Mouse (Mus musculus): ENCODE measurements around the gene Gdf1. TPM values are rescaled to one million over a fixed set of nuclear protein-coding genes. Genes with fewer than 3 reads are reported as not detected.

Gdf1 gene
- total and polyA plus RNA-seq, 2 experiments from 2014 or later = 5.3 to 6.0 TPM

- H3K36me3 ChIP-seq (ENCODE audit: insufficient read depth, low read length) = 0 out of 2 replicates have a peak, but pooled peaks cover 5% of the 10 kb centered on the region
- no peaks in the 10 kb centered on the region for H3K27me3 ChIP-seq (ENCODE audit: insufficient read depth, low read length)
- no peak overlapping the region for H3K27ac ChIP-seq
- no peak for ATAC-seq
- H3K4me3 ChIP-seq (ENCODE audit: low read length) = peak overlapping the region; percentile 100
- peak overlapping the region; percentile 100 for H3K4me2 ChIP-seq (ENCODE audit: low read depth, low read length)
- H3K9me3 ChIP-seq (ENCODE audit: low read length) = no peaks in the 10 kb centered on the region
- H3K9ac ChIP-seq (replicated peaks; ENCODE audit: low read length) = peak overlapping the region; percentile 97
- 48% methylated on average over 15 of the region's 15 CpGs for WGBS
- DNase-seq (ENCODE audit: low spot score) = no peak
- peaks cover 22% of the 10 kb centered on the region for H3K4me1 ChIP-seq (ENCODE audit: insufficient read depth, low read length)
- TF ChIP-seq CTCF (IDR thresholded peaks at IDR 0.05; ENCODE audit: low read depth) = no peak
Measured at GRCm38 (mm10) chr8:70351035-70351999, 21.7 kb downstream of the Gdf1 start.

- Histone ChIP-seq H3K4me3 (ENCODE audit: low read length) (peak overlapping the region; percentile 100), H3K36me3 (ENCODE audit: insufficient read depth, low read length) (0 out of 2 replicates have a peak, but pooled peaks cover 5% of the 10 kb centered on the region), H3K27ac (peak overlapping the region; percentile 93; the same call in 1 of the 2 replicates), H3K9me3 (ENCODE audit: low read length) (no peaks in the 10 kb centered on the region), H3K27me3 (ENCODE audit: insufficient read depth, low read length) (no peaks in the 10 kb centered on the region), H3K4me2 (ENCODE audit: low read depth, low read length) (peak overlapping the region; percentile 100), H3K4me1 (ENCODE audit: insufficient read depth, low read length) (peaks cover 22% of the 10 kb centered on the region), H3K9ac (replicated peaks; ENCODE audit: low read length) (peak overlapping the region; percentile 97)
- no peak for TF ChIP-seq CTCF (IDR thresholded peaks at IDR 0.05; ENCODE audit: low read depth)
- DNase-seq (ENCODE audit: low spot score) (no peak), ATAC-seq (no peak)
- WGBS = 18% methylated on average over 3 of the region's 3 CpGs
Measured at GRCm38 (mm10) chr8:70352000-70352384, 22.4 kb downstream of the Gdf1 start.

- Histone ChIP-seq H3K36me3 (ENCODE audit: insufficient read depth, low read length) (0 out of 2 replicates have a peak, but pooled peaks cover 5% of the 10 kb centered on the region), H3K4me2 (ENCODE audit: low read depth, low read length) (peak overlapping the region; percentile 100), H3K4me1 (ENCODE audit: insufficient read depth, low read length) (peaks cover 22% of the 10 kb centered on the region), H3K27me3 (ENCODE audit: insufficient read depth, low read length) (no peaks in the 10 kb centered on the region), H3K4me3 (ENCODE audit: low read length) (peak overlapping the region; percentile 100), H3K9me3 (ENCODE audit: low read length) (no peaks in the 10 kb centered on the region), H3K27ac (peak overlapping the region; percentile 93), H3K9ac (replicated peaks; ENCODE audit: low read length) (peak overlapping the region; percentile 97)
- no peak for TF ChIP-seq CTCF (IDR thresholded peaks at IDR 0.05; ENCODE audit: low read depth)
- ATAC-seq (peak; percentile 52), DNase-seq (ENCODE audit: low spot score) (peak; percentile 46)
- WGBS = 3% methylated on average over 45 of the region's 64 CpGs
Measured at GRCm38 (mm10) chr8:70352657-70353151, 23.1 kb downstream of the Gdf1 start.

GRCm38 (mm10) chr8:70353194-70353817 is 23.7 kb downstream of the Gdf1 start, which contains the start of gene Upf1:
Gene Upf1 (minus strand): TSS chr8:70353278.
- H3K4me1 ChIP-seq (ENCODE audit: insufficient read depth, low read length) = peaks cover 22% of the 10 kb centered on the region
- peak within 1 kb of the TSS; percentile 93 for H3K27ac ChIP-seq
- no peaks in the 10 kb centered on the region for H3K27me3 ChIP-seq (ENCODE audit: insufficient read depth, low read length)
- H3K9ac ChIP-seq (replicated peaks; ENCODE audit: low read length) = peak within 1 kb of the TSS; percentile 97
- H3K4me2 ChIP-seq (ENCODE audit: low read depth, low read length) = peak within 1 kb of the TSS; percentile 100
- WGBS = under 1% methylated on average over 68 of the region's 69 CpGs
- H3K4me3 ChIP-seq (ENCODE audit: low read length) = peak within 1 kb of the TSS; percentile 100
- DNase-seq (ENCODE audit: low spot score) (peak; percentile 100), ATAC-seq (peak; percentile 89)
- no peaks in the 10 kb centered on the region for H3K9me3 ChIP-seq (ENCODE audit: low read length)
- TF ChIP-seq CTCF (IDR thresholded peaks at IDR 0.05; ENCODE audit: low read depth) = no peak
- 0 out of 2 replicates have a peak, but pooled peaks cover 5% of the 10 kb centered on the region for H3K36me3 ChIP-seq (ENCODE audit: insufficient read depth, low read length)

- Histone ChIP-seq H3K4me1 (ENCODE audit: insufficient read depth, low read length) (peaks cover 22% of the 10 kb centered on the region), H3K27me3 (ENCODE audit: insufficient read depth, low read length) (no peaks in the 10 kb centered on the region), H3K27ac (peak overlapping the region; percentile 93), H3K36me3 (ENCODE audit: insufficient read depth, low read length) (0 out of 2 replicates have a peak, but pooled peaks cover 3% of the 10 kb centered on the region), H3K4me2 (ENCODE audit: low read depth, low read length) (peak overlapping the region; percentile 100), H3K9ac (replicated peaks; ENCODE audit: low read length) (peak overlapping the region; percentile 97), H3K4me3 (ENCODE audit: low read length) (peak overlapping the region; percentile 100), H3K9me3 (ENCODE audit: low read length) (no peaks in the 10 kb centered on the region)
- 65% methylated on average over 4 of the region's 4 CpGs for WGBS
- no peak for ATAC-seq
- no peak for TF ChIP-seq CTCF (IDR thresholded peaks at IDR 0.05; ENCODE audit: low read depth)
- DNase-seq (ENCODE audit: low spot score) = no peak
Measured at GRCm38 (mm10) chr8:70354004-70354403, 24.4 kb downstream of the Gdf1 start.

GRCm38 (mm10) chr8:70356111-70356510 is 26.5 kb downstream of the Gdf1 start:
- H3K4me3 ChIP-seq (ENCODE audit: low read length) = no peak overlapping the region
- H3K27ac ChIP-seq = no peak overlapping the region
- no peak for ATAC-seq
- no peak for TF ChIP-seq CTCF (IDR thresholded peaks at IDR 0.05; ENCODE audit: low read depth)
- H3K27me3 ChIP-seq (ENCODE audit: insufficient read depth, low read length) = no peaks in the 10 kb centered on the region
- no peaks in the 10 kb centered on the region for H3K36me3 ChIP-seq (ENCODE audit: insufficient read depth, low read length)
- H3K4me2 ChIP-seq (ENCODE audit: low read depth, low read length) = no peak overlapping the region
- no peaks in the 10 kb centered on the region for H3K9me3 ChIP-seq (ENCODE audit: low read length)
- 71% methylated on average over 1 of the region's 1 CpGs for WGBS
- no peak for DNase-seq (ENCODE audit: low spot score)
- H3K9ac ChIP-seq (replicated peaks; ENCODE audit: low read length) = no peak overlapping the region
- peaks cover 17% of the 10 kb centered on the region for H3K4me1 ChIP-seq (ENCODE audit: insufficient read depth, low read length)

Data from hindbrain, postnatal 0 days (tissue).